Mouse (Mus musculus) left cerebral cortex, adult 2 months (tissue): ENCODE measurements around the gene Arpp21. TPM values are rescaled to one million over a fixed set of nuclear protein-coding genes. Genes with fewer than 3 reads are reported as not detected.
A peak's percentile ranks its signal among the peaks of the same experiment; 100 is the strongest.

Source experiments
- DNase-seq, 2 experiments: peaks; one replicate each; pipeline ENCODE4 v3.0.0; 2021 to 2022; ENCODE audit warnings: low spot score in 2 of 2, mixed read lengths in 1 of 2; ENCODE audit errors: extremely low spot score in 1 of 2
- H3K27ac ChIP-seq: fragments of 200-600 bp; 2 replicates; pipeline ENCODE4 v1.8.1; 2022
- H3K4me3 ChIP-seq: fragments of 200-600 bp; 2 replicates; pipeline ENCODE4 v1.8.1; 2022
- CTCF ChIP-seq: fragments of 200-600 bp; IDR thresholded peaks from 2 replicates; pipeline ENCODE4 v1.8.1; 2022; ENCODE audit warnings: antibody characterized with exemption, mild to moderate bottlenecking, moderate library complexity
- intact Hi-C: fragments of 180-260 bp; cut with DNase I; formaldehyde crosslinking; loops from one replicate; pipeline ENCODE4 v1.15.1; 2025
- long read RNA-seq, 2 experiments: library from polyadenylated mRNA; stranded (forward); transcript quantifications; one replicate each; pipeline ENCODE4 v2.0.0; 2021; ENCODE audit warnings: borderline mapping rate in 2 of 2
- total RNA-seq, 2 experiments: library from RNA; stranded (reverse); gene quantifications; 2 replicates each; pipeline ENCODE4 v1.2.3; 2021

Gene Arpp21
- 100 to 1,000 TPM; 762 to 763 TPM for total RNA-seq
- long read RNA-seq, experiment 1, transcript Arpp21-218 (6 exons, 2,402 nt), result major isoform, 252 of 629 reads
- long read RNA-seq, experiment 1, transcript Arpp21-230 (7 exons, 3,366 nt), result minor isoform, 17 of 629 reads
- long read RNA-seq, experiment 1, transcript Arpp21-231 (5 exons, 3,419 nt), result minor isoform, 79 of 629 reads
- long read RNA-seq, experiment 1, transcript Arpp21-213 (5 exons, 430 nt), result minor isoform, 12 of 629 reads
- long read RNA-seq, experiment 1, partial matches to known transcripts, result 47 of 629 reads
- long read RNA-seq, experiment 1, other reads (novel, unspliced or antisense), result 208 of 629 reads
- long read RNA-seq, experiment 2, transcript Arpp21-231 (5 exons, 3,419 nt), result minor isoform, 79 of 443 reads
- long read RNA-seq, experiment 2, transcript Arpp21-218 (6 exons, 2,402 nt), result major isoform, 162 of 443 reads
- long read RNA-seq, experiment 2, transcript Arpp21-230 (7 exons, 3,366 nt), result minor isoform, 12 of 443 reads
- long read RNA-seq, experiment 2, transcript Arpp21-213 (5 exons, 430 nt), result minor isoform, 11 of 443 reads
- long read RNA-seq, experiment 2, partial matches to known transcripts, result 43 of 443 reads
- long read RNA-seq, experiment 2, other reads (novel, unspliced or antisense), result 131 of 443 reads

DNA sequence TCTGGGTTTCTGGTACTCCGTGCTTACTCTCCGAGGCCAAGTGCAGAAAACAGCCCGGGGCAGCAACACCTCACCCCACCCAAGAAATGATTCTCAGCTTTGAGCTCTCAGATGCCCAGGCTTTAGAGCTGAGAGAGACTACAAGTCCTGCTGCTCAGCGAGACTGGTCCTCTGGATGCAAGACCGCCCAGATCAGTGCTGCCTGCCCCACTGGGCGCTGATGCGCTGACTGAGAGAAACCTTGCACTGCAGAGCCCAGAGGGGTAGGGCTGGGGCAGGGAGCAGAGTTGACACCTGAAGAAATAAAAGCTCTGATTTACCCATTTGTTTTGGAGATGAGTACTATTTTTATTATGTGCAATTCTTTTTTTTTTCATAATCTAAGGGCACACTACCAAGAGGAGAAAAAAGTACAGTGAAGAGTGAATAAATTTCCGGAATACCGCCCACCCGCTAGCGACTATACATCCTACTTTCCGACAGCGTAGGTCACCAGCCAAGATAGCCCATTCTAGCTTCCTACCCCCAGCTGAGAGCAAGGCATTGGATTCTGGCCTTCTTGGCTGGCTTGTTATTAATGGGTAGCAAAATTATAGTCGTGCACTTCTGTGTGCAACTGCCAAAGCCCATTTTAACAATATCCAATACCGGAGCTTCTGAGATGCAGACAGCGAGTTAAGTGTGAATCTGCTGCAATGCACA lies at the start of gene Arpp21:
Gene Arpp21 (minus strand): TSS at position 243 of the 702 bp plus-strand sequence.
- no peak for TF ChIP-seq CTCF
- intact Hi-C loops, result loop anchor here (2.0 to 10.0 kb wide), 8 partner anchors 106 to 1206 kb away; no protein-coding TSS in a partner anchor
- Histone ChIP-seq H3K4me3 (peak within 1 kb of the TSS; percentile 66), H3K27ac (peak within 1 kb of the TSS; percentile 93)
- DNase-seq, result no peak

DNA sequence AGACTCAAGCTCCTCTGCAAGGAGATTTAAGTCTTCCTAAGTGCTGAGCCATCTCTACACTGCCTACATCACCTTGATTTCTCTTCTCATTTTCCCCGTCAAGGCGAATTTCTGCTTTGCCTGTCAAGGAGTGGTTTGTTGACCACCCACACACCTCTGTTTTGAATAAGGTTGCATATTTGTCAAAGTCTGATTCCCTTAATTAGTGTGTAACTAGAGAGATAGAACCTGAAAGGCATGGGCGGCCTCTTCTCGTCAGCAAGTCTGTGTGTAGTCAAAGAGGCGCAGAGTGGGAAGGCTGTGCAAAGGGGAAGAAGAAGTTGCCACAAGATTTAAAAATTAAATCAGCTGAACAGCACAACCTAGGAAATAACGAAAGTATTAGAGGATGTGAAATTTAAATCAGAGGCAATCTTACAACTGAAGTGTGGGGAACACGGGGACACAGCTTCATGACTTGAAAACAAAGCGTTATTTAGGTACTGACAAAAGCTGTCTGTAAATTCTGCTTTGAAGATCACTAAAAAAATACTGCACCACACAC lies 36.8 kb upstream of the Arpp21 start:
- Histone ChIP-seq H3K4me3 (no peak overlapping the region), H3K27ac (no peak overlapping the region)
- intact Hi-C loops, result no loop called here
- peak in 1 of 2 experiments; percentile 30 for DNase-seq
- TF ChIP-seq CTCF, result no peak

DNA sequence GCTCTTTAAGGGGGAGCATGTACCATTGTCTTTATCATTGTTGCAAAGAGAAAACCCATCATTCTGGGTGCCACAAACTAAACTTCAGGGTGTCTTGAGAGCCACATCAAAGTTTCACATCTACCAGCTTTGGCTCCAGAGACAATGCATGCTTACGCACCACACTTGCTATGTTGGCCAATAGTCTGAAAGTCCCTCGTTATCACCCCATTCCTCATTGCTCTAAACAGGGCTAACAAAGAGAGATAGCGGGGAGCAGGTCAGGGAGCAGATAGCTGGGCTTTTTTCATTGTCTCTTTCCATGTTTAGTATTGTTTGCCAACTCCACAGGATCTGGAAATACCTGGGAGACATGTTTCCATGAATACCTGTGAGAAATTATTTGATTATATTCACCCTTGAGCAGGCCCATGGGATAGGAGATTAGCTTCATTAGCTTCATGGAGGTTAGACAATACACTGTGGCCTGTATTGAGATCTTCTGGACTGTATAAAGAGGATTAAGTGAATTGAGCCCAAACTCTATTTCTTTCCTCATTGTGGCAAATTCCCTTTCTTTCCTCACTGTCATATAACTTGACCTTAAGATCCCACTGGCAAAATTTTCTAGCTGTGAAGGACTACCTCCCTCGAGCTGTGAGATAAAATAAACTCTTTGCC lies 29.4 kb upstream of the Arpp21 start:
- Histone ChIP-seq H3K4me3 (no peak overlapping the region), H3K27ac (no peak overlapping the region)
- TF ChIP-seq CTCF, result no peak
- intact Hi-C loops, result no loop called here
- DNase-seq, result no peak

DNA sequence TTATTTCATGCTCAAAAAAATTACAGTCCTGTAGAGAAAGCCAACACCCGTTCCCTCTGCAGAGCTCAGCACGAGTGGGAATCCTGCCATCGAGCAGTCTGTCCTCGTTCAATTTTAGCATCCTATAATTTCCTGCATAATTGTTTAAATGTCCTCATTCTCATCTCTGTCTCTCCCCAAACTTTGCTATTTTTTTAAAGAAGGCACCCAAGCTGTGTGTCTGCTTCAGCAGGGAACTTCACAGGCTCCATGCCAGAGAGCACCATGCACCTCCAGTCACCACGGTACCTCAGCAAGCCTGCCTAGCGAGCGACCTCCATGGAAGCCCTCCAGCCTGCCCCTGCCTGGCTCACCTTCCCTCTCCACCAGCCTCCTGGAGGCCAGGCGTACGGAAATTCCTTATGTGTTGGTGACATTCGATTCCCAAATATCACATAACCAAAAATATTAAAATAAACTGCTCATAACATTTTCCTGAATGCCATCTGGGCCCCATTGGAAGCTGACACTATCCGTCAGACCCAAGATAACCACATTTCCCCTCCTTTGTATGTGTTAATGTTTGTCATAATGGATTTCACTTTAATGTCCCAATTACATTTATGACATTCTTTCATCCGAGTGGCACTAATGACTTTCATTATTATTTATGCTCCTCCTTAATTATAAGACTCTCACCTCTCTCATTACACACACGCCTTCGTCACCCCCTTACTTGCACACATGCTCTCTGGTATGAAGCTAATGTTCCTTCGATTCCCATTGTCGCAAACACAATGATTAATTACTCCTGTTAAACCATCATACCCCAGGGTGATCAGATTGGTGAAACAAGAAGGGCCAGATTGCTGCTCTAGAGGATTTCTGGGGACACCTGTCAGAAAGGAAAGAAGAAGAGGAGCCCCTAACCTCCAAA lies 26.5 kb upstream of the Arpp21 start:
- Histone ChIP-seq H3K27ac (peak overlapping the region; percentile 71), H3K4me3 (no peak overlapping the region)
- DNase-seq, result peak; percentile 18 to 57
- intact Hi-C loops, result no loop called here
- no peak for TF ChIP-seq CTCF

DNA sequence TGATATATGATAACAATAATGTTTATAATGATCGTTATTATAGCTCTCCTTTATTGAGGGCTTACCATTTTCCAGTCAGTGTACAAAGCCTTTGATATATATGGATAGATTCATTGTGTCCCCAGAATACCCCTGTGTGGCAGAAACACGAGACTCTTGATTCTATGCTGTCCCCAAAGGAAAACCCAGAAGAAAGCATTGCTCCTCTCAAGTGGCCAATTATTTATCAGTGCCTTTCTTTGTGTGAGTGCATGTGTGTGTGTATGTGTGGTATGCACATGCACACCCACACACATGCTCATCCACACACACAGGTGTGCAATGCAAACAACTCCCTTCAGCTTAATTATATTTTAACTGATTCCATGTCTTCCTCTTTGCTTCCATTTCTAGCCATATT lies 25.8 kb upstream of the Arpp21 start:
- intact Hi-C loops, result no loop called here
- no peak for DNase-seq
- TF ChIP-seq CTCF, result no peak
- Histone ChIP-seq H3K4me3 (no peak overlapping the region), H3K27ac (no peak overlapping the region; the same call in none of the 2 replicates)

DNA sequence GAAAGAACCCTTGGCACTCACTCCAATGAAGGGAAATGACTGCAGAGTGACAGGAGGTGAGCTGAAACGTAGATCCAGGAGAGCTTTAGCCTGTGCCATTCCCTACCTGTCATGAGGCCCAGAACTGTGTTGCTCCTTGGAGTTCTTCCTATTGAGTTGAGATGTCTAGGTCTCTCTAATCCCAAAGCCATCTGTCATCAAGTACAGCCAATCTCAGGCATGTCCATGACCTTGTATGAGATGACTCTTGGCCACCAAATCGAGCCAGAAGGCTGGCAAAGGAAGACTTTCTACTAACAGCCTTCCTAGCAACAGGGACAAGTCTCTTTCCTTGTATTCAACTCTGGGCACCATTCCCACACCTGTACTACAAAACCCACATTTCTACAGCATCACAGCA lies 25.0 kb upstream of the Arpp21 start:
- Histone ChIP-seq H3K4me3 (no peak overlapping the region), H3K27ac (no peak overlapping the region; the same call in 1 of the 2 replicates)
- no peak for DNase-seq
- no peak for TF ChIP-seq CTCF
- intact Hi-C loops, result no loop called here

DNA sequence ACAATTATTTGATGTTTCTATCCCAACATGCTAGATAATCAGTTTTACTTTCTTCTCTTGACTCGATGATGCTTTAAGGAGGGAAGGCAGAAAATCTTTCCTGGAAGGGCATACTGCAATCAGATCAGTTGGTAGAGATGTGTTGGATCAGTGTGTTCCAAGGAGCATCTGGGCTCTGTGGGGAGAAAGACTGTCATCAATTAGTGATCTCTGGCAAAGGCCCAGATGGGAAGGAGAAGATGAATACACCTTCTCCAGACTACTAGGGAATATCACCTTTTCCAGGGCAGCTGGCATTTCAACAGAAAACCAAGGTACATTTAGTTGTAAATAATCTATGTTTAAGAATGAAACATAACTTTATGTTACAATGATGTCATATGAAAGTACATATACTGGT lies 22.8 kb upstream of the Arpp21 start:
- no peak for DNase-seq
- H3K27ac ChIP-seq, result no peak overlapping the region
- intact Hi-C loops, result no loop called here
- no peak overlapping the region for H3K4me3 ChIP-seq
- no peak for TF ChIP-seq CTCF

DNA sequence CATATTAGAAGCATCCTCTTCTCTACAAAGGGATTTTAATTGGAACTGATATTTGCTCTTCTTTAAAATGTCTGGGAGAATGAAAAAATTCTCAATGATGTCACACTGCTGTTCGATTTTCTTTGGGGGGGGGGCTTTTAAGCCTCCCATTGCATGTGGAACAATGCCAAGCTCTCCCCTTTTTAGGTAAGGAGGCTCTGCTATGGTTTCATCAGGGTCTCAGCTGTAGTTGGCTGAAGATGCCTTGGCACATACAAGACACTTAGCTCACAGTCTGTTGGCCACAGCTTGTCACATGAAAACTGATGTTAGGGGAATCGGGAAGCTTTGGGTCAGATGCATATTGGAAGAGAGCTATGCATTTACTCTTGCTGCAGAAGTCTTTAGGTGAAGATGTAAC lies 20.2 kb upstream of the Arpp21 start:
- no peak overlapping the region for H3K27ac ChIP-seq
- DNase-seq, result no peak
- no peak overlapping the region for H3K4me3 ChIP-seq
- intact Hi-C loops, result no loop called here
- no peak for TF ChIP-seq CTCF

DNA sequence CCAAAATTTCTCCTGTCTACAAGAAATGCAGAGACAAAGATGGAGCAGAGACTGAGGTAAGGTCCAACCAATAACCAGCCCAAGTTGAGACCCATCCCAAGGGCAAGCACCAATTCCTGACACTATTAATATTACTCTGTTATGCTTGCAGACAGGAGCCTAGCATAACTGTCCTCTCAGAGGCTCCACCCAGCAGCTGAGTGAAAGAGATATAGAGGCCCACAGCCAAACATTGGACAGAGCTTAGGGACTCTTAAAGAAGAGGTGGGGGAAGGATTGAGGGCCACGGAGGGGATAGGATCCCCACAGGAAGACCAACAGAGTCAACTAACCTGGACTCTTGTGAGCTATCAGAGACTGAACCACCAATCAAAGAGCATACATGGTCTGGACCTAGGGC lies 18.0 kb upstream of the Arpp21 start:
- intact Hi-C loops, result no loop called here
- Histone ChIP-seq H3K4me3 (no peak overlapping the region), H3K27ac (no peak overlapping the region)
- TF ChIP-seq CTCF, result no peak
- DNase-seq, result no peak

DNA sequence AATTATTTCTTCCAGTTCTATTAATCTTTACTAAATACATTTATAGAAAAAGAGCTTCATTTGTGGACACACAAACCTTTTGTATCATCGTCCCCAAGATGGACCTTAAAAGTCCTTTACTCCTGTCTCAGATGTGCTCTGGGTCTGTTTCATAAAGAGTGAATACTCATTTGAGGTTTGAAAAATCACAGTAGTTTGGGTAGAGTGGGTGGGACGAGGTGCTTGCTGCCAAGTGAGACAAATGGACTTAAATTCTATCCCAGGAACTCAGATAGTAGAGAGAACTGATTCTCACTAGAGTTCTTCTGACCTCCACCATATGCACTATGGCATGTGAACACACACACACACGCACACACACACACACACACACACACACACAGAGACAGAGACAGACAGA lies 16.1 kb upstream of the Arpp21 start:
- no peak for TF ChIP-seq CTCF
- no peak overlapping the region for H3K4me3 ChIP-seq
- intact Hi-C loops, result no loop called here
- peak overlapping the region; percentile 28; the same call in 1 of the 2 replicates for H3K27ac ChIP-seq
- DNase-seq, result no peak
